Mouse (Mus musculus): ENCODE results near the gene Bend3. TPM values are rescaled to one million over a fixed set of nuclear protein-coding genes. Genes with fewer than 3 reads are reported as not detected.

The Bend3 gene
- polyA plus RNA-seq, 1 experiment from 2014 or later: 7.7 TPM

GRCm38 (mm10) chr10:43483426-43483995, 4.9 kb downstream of the Bend3 start:
- no peak for DNase-seq (ENCODE audit: low spot score)
- WGBS: 61% methylated on average over 9 of the region's 9 CpGs
- Histone ChIP-seq H3K9me3 (replicated peaks) (no peaks in the 10 kb centered on the region), H3K4me3 (peak overlapping the region; percentile 11; the same call in 1 of the 2 replicates), H3K36me3 (peaks cover 14% of the 10 kb centered on the region; the same call in 1 of the 2 replicates), H3K27me3 (ENCODE audit: low read depth, poor library complexity, severe bottlenecking) (no peaks in the 10 kb centered on the region), H3K4me1 (peaks cover 48% of the 10 kb centered on the region), H3K27ac (replicated peaks) (peak overlapping the region; percentile 63)

GRCm38 (mm10) chr10:43485751-43486268, 7.2 kb downstream of the Bend3 start:
- peaks cover 57% of the 10 kb centered on the region for H3K4me1 ChIP-seq
- no peaks in the 10 kb centered on the region for H3K27me3 ChIP-seq (ENCODE audit: low read depth, poor library complexity, severe bottlenecking)
- H3K27ac ChIP-seq (replicated peaks): no peak overlapping the region
- no peak for DNase-seq (ENCODE audit: low spot score)
- WGBS: 91% methylated on average over 6 of the region's 6 CpGs
- no peaks in the 10 kb centered on the region for H3K9me3 ChIP-seq (replicated peaks)
- H3K4me3 ChIP-seq: no peak overlapping the region
- H3K36me3 ChIP-seq: peaks cover 14% of the 10 kb centered on the region; the same call in 1 of the 2 replicates

- Histone ChIP-seq H3K4me3 (no peak overlapping the region), H3K27me3 (ENCODE audit: low read depth, poor library complexity, severe bottlenecking) (no peaks in the 10 kb centered on the region), H3K4me1 (peaks cover 40% of the 10 kb centered on the region), H3K27ac (replicated peaks) (no peak overlapping the region), H3K36me3 (peaks cover 14% of the 10 kb centered on the region; the same call in 1 of the 2 replicates), H3K9me3 (replicated peaks) (no peaks in the 10 kb centered on the region)
- DNase-seq (ENCODE audit: low spot score): no peak
- 96% methylated on average over 3 of the region's 3 CpGs for WGBS
These were observed 8.9 kb downstream of the Bend3 start for GRCm38 (mm10) chr10:43487441-43488010.

GRCm38 (mm10) chr10:43488258-43488657, 9.6 kb downstream of the Bend3 start:
- 85% methylated on average over 4 of the region's 4 CpGs for WGBS
- Histone ChIP-seq H3K27ac (replicated peaks) (no peak overlapping the region), H3K4me3 (no peak overlapping the region), H3K27me3 (ENCODE audit: low read depth, poor library complexity, severe bottlenecking) (no peaks in the 10 kb centered on the region), H3K36me3 (peaks cover 19% of the 10 kb centered on the region), H3K4me1 (peaks cover 33% of the 10 kb centered on the region), H3K9me3 (replicated peaks) (no peaks in the 10 kb centered on the region)
- no peak for DNase-seq (ENCODE audit: low spot score)

GRCm38 (mm10) chr10:43489139-43489538, 10.5 kb downstream of the Bend3 start:
- Histone ChIP-seq H3K27ac (replicated peaks) (no peak overlapping the region), H3K27me3 (ENCODE audit: low read depth, poor library complexity, severe bottlenecking) (no peaks in the 10 kb centered on the region), H3K9me3 (replicated peaks) (no peaks in the 10 kb centered on the region), H3K4me3 (no peak overlapping the region), H3K36me3 (peaks cover 26% of the 10 kb centered on the region), H3K4me1 (peaks cover 28% of the 10 kb centered on the region)
- no peak for DNase-seq (ENCODE audit: low spot score)
- 87% methylated on average over 7 of the region's 7 CpGs for WGBS

- H3K27ac ChIP-seq (replicated peaks): no peak overlapping the region
- no peak overlapping the region for H3K4me3 ChIP-seq
- H3K9me3 ChIP-seq (replicated peaks): no peaks in the 10 kb centered on the region
- peaks cover 27% of the 10 kb centered on the region for H3K36me3 ChIP-seq
- no peaks in the 10 kb centered on the region for H3K27me3 ChIP-seq (ENCODE audit: low read depth, poor library complexity, severe bottlenecking)
- DNase-seq (ENCODE audit: low spot score): no peak
- 65% methylated on average over 6 of the region's 6 CpGs for WGBS
- H3K4me1 ChIP-seq: peaks cover 28% of the 10 kb centered on the region
These were observed 10.9 kb downstream of the Bend3 start for GRCm38 (mm10) chr10:43489550-43489949.

- H3K27me3 ChIP-seq (ENCODE audit: low read depth, poor library complexity, severe bottlenecking): no peaks in the 10 kb centered on the region
- no peaks in the 10 kb centered on the region for H3K9me3 ChIP-seq (replicated peaks)
- H3K4me1 ChIP-seq: peaks cover 28% of the 10 kb centered on the region
- no peak overlapping the region for H3K4me3 ChIP-seq
- DNase-seq (ENCODE audit: low spot score): no peak
- WGBS: 77% methylated on average over 8 of the region's 8 CpGs
- peaks cover 32% of the 10 kb centered on the region for H3K36me3 ChIP-seq
- no peak overlapping the region; the same call in 1 of the 2 replicates for H3K27ac ChIP-seq (replicated peaks)
These were observed 11.4 kb downstream of the Bend3 start for GRCm38 (mm10) chr10:43490034-43490433.

- Histone ChIP-seq H3K9me3 (replicated peaks) (no peaks in the 10 kb centered on the region), H3K27ac (replicated peaks) (no peak overlapping the region), H3K4me1 (peaks cover 28% of the 10 kb centered on the region), H3K27me3 (ENCODE audit: low read depth, poor library complexity, severe bottlenecking) (no peaks in the 10 kb centered on the region), H3K36me3 (peaks cover 39% of the 10 kb centered on the region), H3K4me3 (no peak overlapping the region)
- DNase-seq (ENCODE audit: low spot score): no peak
- 93% methylated on average over 5 of the region's 5 CpGs for WGBS
These were observed 12.2 kb downstream of the Bend3 start for GRCm38 (mm10) chr10:43490846-43491245.

- Histone ChIP-seq H3K36me3 (peaks cover 92% of the 10 kb centered on the region), H3K27ac (replicated peaks) (no peak overlapping the region), H3K4me3 (no peak overlapping the region), H3K4me1 (no peaks in the 10 kb centered on the region), H3K9me3 (replicated peaks) (no peaks in the 10 kb centered on the region), H3K27me3 (ENCODE audit: low read depth, poor library complexity, severe bottlenecking) (no peaks in the 10 kb centered on the region)
- 95% methylated on average over 4 of the region's 4 CpGs for WGBS
- no peak for DNase-seq (ENCODE audit: low spot score)
These were observed 24.0 kb downstream of the Bend3 start for GRCm38 (mm10) chr10:43502599-43502998.

- 82% methylated on average over 1 of the region's 1 CpGs for WGBS
- Histone ChIP-seq H3K4me3 (no peak overlapping the region), H3K4me1 (no peaks in the 10 kb centered on the region), H3K36me3 (peaks cover 86% of the 10 kb centered on the region), H3K27me3 (ENCODE audit: low read depth, poor library complexity, severe bottlenecking) (no peaks in the 10 kb centered on the region), H3K9me3 (replicated peaks) (no peaks in the 10 kb centered on the region), H3K27ac (replicated peaks) (no peak overlapping the region)
- DNase-seq (ENCODE audit: low spot score): no peak
These were observed 25.7 kb downstream of the Bend3 start for GRCm38 (mm10) chr10:43504291-43504690.

- Histone ChIP-seq H3K9me3 (replicated peaks) (no peaks in the 10 kb centered on the region), H3K36me3 (peaks cover 86% of the 10 kb centered on the region), H3K27me3 (ENCODE audit: low read depth, poor library complexity, severe bottlenecking) (no peaks in the 10 kb centered on the region), H3K4me3 (no peak overlapping the region), H3K4me1 (no peaks in the 10 kb centered on the region), H3K27ac (replicated peaks) (no peak overlapping the region)
- DNase-seq (ENCODE audit: low spot score): no peak
- WGBS: 74% methylated on average over 4 of the region's 4 CpGs
These were observed 28.4 kb downstream of the Bend3 start for GRCm38 (mm10) chr10:43507051-43507450.

GRCm38 (mm10) chr10:43509228-43509627, 30.6 kb downstream of the Bend3 start:
- WGBS: 94% methylated on average over 7 of the region's 7 CpGs
- no peaks in the 10 kb centered on the region for H3K4me1 ChIP-seq
- H3K9me3 ChIP-seq (replicated peaks): no peaks in the 10 kb centered on the region
- no peaks in the 10 kb centered on the region for H3K27me3 ChIP-seq (ENCODE audit: low read depth, poor library complexity, severe bottlenecking)
- peaks cover 84% of the 10 kb centered on the region for H3K36me3 ChIP-seq
- H3K27ac ChIP-seq (replicated peaks): no peak overlapping the region
- H3K4me3 ChIP-seq: no peak overlapping the region
- no peak for DNase-seq (ENCODE audit: low spot score)

- H3K36me3 ChIP-seq: peaks cover 72% of the 10 kb centered on the region
- no peak overlapping the region for H3K4me3 ChIP-seq
- H3K4me1 ChIP-seq: no peaks in the 10 kb centered on the region
- DNase-seq (ENCODE audit: low spot score): no peak
- no peaks in the 10 kb centered on the region for H3K27me3 ChIP-seq (ENCODE audit: low read depth, poor library complexity, severe bottlenecking)
- H3K9me3 ChIP-seq (replicated peaks): no peaks in the 10 kb centered on the region
- no peak overlapping the region for H3K27ac ChIP-seq (replicated peaks)
- 96% methylated on average over 10 of the region's 10 CpGs for WGBS
These were observed 34.3 kb downstream of the Bend3 start for GRCm38 (mm10) chr10:43512976-43513375.
